ENCODE assay signal across 8 mouse cellular contexts in genomic region chr7:144284241-144285065, GRCm38 (mm10).
DNase-seq lines count a peak whose midpoint lies in the region; ATAC-seq and TF ChIP-seq lines count a peak whose summit lies in the region.

No protein-coding gene starts in this region.

- ATAC-seq in forebrain, embryonic 15.5 days (replicated peaks): peak; percentile 89
- no peak for ATAC-seq in intestine, postnatal 0 days
- ATAC-seq in liver, embryonic 13.5 days (ENCODE audit: low read depth): no peak
- no peak for ATAC-seq in monocyte, adult 5-6 weeks (replicated peaks; ENCODE audit: insufficient number of reproducible peaks, low FRiP score, low TSS enrichment, poor library complexity, severe bottlenecking)

- under 1% methylated on average over 45 of the region's 45 CpGs for WGBS in forebrain, embryonic 15.5 days
- 7% methylated on average over 45 of the region's 45 CpGs for WGBS in intestine, postnatal 0 days
- WGBS in liver, embryonic 13.5 days (ENCODE audit: insufficient replicate concordance): 4% methylated on average over 45 of the region's 45 CpGs

- H3K4me1 ChIP-seq in ES-E14 (ENCODE audit: control insufficient read depth in 2 of 2, insufficient read depth in 2 of 2, low read length in 2 of 2, poor library complexity in 1 of 2): peaks cover 0 to 5% of the 10 kb centered on the region in 2 experiments; a peak in 1 of 4 replicates
- peaks cover 51% of the 10 kb centered on the region for H3K4me1 ChIP-seq in forebrain, embryonic 15.5 days
- no peaks in the 10 kb centered on the region for H3K4me1 ChIP-seq in intestine, postnatal 0 days (replicated peaks; ENCODE audit: control insufficient read depth, insufficient read depth, low read length)
- no peaks in the 10 kb centered on the region for H3K4me1 ChIP-seq in liver, embryonic 13.5 days (replicated peaks)

- H3K9ac ChIP-seq in ES-E14 (ENCODE audit: insufficient read depth, low read depth, low read length, poor library complexity, severe bottlenecking): peak overlapping the region; percentile 54
- peak overlapping the region; percentile 79 for H3K9ac ChIP-seq in forebrain, embryonic 15.5 days (replicated peaks)
- no peak overlapping the region for H3K9ac ChIP-seq in intestine, postnatal 0 days (ENCODE audit: low read depth, low read length)
- H3K9ac ChIP-seq in liver, embryonic 13.5 days: no peak overlapping the region

- peak overlapping the region; percentile 64 to 75 for H3K4me3 ChIP-seq in ES-E14 (ENCODE audit: insufficient read depth in 1 of 2, low read depth in 1 of 2, low read length in 2 of 2, poor library complexity in 1 of 2, severe bottlenecking in 1 of 2)
- H3K4me3 ChIP-seq in forebrain, embryonic 15.5 days: peak overlapping the region; percentile 67
- H3K4me3 ChIP-seq in intestine, postnatal 0 days (ENCODE audit: low read depth, low read length): peak overlapping the region; percentile 20
- 0 out of 2 replicates have a peak overlapping the region, but pooled peaks have one; percentile 14 for H3K4me3 ChIP-seq in liver, embryonic 13.5 days (replicated peaks)

- H3K4me2 ChIP-seq in forebrain, embryonic 15.5 days (replicated peaks): peak overlapping the region; percentile 93
- peak overlapping the region; percentile 49 for H3K4me2 ChIP-seq in intestine, postnatal 0 days (replicated peaks; ENCODE audit: low read depth)
- H3K4me2 ChIP-seq in liver, embryonic 13.5 days: peak overlapping the region; percentile 28

- peak; percentile 6 for DNase-seq in adrenal gland, adult 2 months
- no peak for DNase-seq in adrenal gland, adult 18-20 months (ENCODE audit: low spot score in 2 of 2)
- no peak for DNase-seq in ES-E14 (ENCODE audit: low read depth, low spot score)
- DNase-seq in liver, embryonic 13.5 days: no peak
- DNase-seq in right cerebral cortex, postnatal 36 days (ENCODE audit: low spot score in 2 of 2): peak; percentile 71 to 76

- H3K9me3 ChIP-seq in ES-E14 (ENCODE audit: control insufficient read depth, insufficient read depth, low read depth, low read length): no peaks in the 10 kb centered on the region
- H3K9me3 ChIP-seq in forebrain, embryonic 15.5 days: no peaks in the 10 kb centered on the region
- H3K9me3 ChIP-seq in intestine, postnatal 0 days (ENCODE audit: control insufficient read depth): no peaks in the 10 kb centered on the region
- no peaks in the 10 kb centered on the region for H3K9me3 ChIP-seq in liver, embryonic 13.5 days (replicated peaks)

- H3K27me3 ChIP-seq in forebrain, embryonic 15.5 days: no peaks in the 10 kb centered on the region
- H3K27me3 ChIP-seq in intestine, postnatal 0 days (replicated peaks; ENCODE audit: control insufficient read depth, insufficient read depth, low read length): 0 out of 2 replicates have a peak, but pooled peaks cover 5% of the 10 kb centered on the region
- peaks cover 34% of the 10 kb centered on the region for H3K27me3 ChIP-seq in liver, embryonic 13.5 days

- TF ChIP-seq CTCF in intestine, postnatal 0 days (IDR thresholded peaks at IDR 0.05; ENCODE audit: low read depth): no peak

- H3K27ac ChIP-seq in ES-E14 (ENCODE audit: insufficient read depth, low read depth, low read length, poor library complexity, severe bottlenecking): no peak overlapping the region
- peak overlapping the region; percentile 94 for H3K27ac ChIP-seq in forebrain, embryonic 15.5 days (replicated peaks)
- H3K27ac ChIP-seq in intestine, postnatal 0 days (ENCODE audit: low read depth, low read length): no peak overlapping the region
- no peak overlapping the region for H3K27ac ChIP-seq in liver, embryonic 13.5 days

- no peaks in the 10 kb centered on the region for H3K36me3 ChIP-seq in ES-E14 (ENCODE audit: control insufficient read depth, insufficient read depth, low read length, poor library complexity, severe bottlenecking)
- no peaks in the 10 kb centered on the region for H3K36me3 ChIP-seq in forebrain, embryonic 15.5 days
- H3K36me3 ChIP-seq in intestine, postnatal 0 days (ENCODE audit: control insufficient read depth, insufficient read depth): no peaks in the 10 kb centered on the region
- H3K36me3 ChIP-seq in liver, embryonic 13.5 days: no peaks in the 10 kb centered on the region

- in situ Hi-C loops in ES-E14 (cut with MboI; ENCODE audit: low sequenced_read_pairs in 2 of 2, unreplicated experiment in 2 of 2): no loop called here

TF ChIP-seq in ES-E14, 5 proteins besides CTCF, POLR2A, EP300 and RAD21:
- TF ChIP-seq MAFK (IDR thresholded peaks at IDR 0.05; ENCODE audit: insufficient read depth, low read depth, low read length) (no peak), CHD2 (IDR thresholded peaks at IDR 0.05; ENCODE audit: low read depth, low read length) (no peak), HCFC1 (IDR thresholded peaks at IDR 0.05; ENCODE audit: borderline replicate concordance, insufficient read depth, low read length) (no peak), ZC3H11A (IDR thresholded peaks at IDR 0.05; ENCODE audit: borderline replicate concordance, low read depth, low read length) (no peak), ZNF384 (IDR thresholded peaks at IDR 0.05; ENCODE audit: low read depth, low read length) (no peak)

Comparison
In these comparisons a context has a peak if more than half of its experiments do, and no peak if none do; other contexts are left out.
1. DNase-seq: peak in adrenal gland, adult 2 months (single experiment) and right cerebral cortex, postnatal 36 days (2 of 2); none in adrenal gland, adult 18-20 months (0 of 2), ES-E14 (single experiment) and liver, embryonic 13.5 days (single experiment).
2. H3K4me3 ChIP-seq: peak in every context shown above with its lines; median percentile 70 in ES-E14; 67 in forebrain, embryonic 15.5 days; 20 in intestine, postnatal 0 days; 14 in liver, embryonic 13.5 days.
3. H3K9ac ChIP-seq: peak in ES-E14 (single experiment) and forebrain, embryonic 15.5 days (single experiment); none in intestine, postnatal 0 days (single experiment) and liver, embryonic 13.5 days (single experiment).
4. H3K4me2 ChIP-seq: peak in every context shown above with its lines; median percentile 93 in forebrain, embryonic 15.5 days; 49 in intestine, postnatal 0 days; 28 in liver, embryonic 13.5 days.